Mouse (Mus musculus) embryo, embryonic 11.5 days (tissue): ENCODE measurements around the gene Crispld2.

Experiments
- DNase-seq: peaks from one replicate; pipeline ENCODE4 v3.0.0-alpha.2; 2012; ENCODE audit warnings: low read depth, low spot score

Crispld2 gene

DNA sequence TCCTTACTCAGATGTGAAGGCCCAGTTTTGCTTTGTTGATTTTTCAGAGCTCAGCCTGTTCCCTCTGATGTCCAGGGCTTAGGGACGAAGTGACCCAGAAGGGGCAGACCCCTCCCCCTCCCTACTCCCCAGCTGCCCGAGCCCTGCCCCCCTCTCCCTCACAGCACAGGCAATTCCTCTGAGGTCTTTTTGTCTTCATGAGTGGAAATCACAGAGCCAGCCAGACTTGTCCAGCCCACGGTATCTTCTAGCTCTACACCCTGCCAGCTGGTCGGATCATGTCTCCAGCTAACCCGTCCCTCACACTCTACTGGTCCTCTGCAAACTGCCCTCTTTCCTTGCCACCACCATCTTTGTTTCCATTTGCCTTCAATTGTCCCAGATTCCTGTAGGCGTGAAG lies 42.2 kb downstream of the Crispld2 start:
- DNase-seq, result no peak

DNA sequence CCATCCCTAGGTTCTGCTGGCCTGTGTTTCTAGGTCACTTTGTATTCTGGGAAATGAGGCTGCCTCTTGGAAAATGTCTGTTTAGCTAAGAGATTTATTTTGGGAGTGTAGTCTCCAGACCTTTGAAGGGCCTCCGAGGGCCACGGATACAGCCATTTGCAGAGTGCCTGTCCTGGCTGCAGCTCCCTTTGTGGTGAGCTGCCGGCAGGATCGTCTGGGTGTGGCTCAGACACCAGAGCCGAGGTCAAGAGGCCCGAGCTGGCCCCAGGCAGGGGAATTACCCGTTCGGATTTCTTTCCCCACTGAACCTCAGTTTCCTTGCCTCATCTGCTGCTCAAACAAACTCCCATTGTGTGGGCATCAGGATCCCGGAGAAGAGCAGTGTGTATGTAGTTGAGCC lies 43.9 kb downstream of the Crispld2 start:
- DNase-seq, result no peak

DNA sequence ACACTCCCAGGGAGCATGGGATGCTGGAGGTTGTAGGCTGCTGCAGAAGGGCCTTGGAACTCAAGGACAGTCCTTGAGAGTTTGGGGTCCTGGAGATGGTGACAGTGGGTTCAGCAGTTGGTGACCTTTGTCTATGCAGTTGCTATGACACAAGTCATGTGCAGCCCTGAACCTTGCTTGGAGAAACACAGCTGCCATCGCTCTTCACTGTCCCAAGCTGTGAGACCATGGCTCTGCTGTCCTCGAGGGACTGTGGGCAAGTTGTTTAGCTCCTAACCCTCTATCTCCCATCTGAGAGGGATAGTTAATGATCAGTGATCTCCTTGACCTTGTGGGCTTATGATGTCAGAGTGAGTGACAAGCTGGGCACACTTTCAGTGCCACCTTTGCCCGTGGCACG lies 44.3 kb downstream of the Crispld2 start:
- DNase-seq, result no peak

DNA sequence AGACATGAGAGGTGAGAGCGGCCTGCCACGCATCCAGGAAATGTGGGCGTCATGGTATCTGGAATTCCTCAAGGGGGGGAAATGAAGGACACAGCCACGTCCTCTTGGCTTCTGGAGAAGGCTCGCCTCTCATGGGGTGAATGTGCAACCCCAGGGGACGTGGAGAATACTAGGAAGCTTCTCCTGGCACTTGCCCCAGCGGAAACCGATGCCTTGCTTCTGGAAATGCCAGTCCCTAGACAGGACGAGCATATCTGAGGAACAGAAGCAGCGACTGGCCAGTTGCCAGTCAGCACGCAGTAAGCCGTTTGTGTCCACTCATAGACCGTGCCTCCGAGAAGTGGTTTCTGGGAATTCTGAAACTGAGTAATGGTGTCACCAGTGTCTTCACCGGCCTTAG lies 45.0 kb downstream of the Crispld2 start:
- no peak for DNase-seq

DNA sequence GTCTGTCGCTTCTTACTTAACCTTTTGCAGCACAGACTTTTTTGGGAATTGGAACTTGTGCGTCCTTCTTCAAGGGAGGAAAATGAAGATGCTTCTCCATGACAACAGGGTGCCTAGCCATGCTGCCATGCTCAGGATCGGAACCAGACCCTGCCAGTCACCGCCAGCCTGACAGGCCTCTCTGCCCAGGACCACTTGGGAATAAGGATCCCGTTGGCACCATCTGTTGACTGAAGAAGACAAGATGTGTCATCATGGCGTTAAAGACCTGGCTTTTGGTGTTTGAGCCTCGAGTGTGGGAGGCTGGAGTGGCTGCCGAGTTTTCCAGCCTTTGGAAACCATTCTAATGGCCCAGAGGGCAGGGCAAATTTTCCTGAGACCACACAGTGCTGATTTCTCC lies 45.4 kb downstream of the Crispld2 start:
- no peak for DNase-seq

DNA sequence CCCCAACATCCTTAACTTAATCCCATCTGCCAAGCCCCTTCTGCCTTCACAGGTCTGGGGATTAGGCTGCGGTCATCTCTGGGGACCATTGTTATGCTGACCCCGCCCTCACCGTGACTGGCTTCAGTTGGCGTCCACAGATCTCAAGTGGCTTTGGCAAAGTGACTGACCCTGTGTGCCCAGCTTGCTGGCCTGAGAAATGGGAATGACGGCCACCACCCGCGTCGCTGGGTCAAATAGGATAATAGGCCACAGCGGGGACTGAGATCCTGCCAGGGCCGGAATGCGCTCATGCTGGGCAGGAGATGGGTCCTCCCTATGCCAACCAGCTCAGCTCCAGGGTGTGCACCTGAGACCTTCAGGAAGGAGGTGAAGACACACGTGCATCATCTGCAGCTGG lies 46.5 kb downstream of the Crispld2 start:
- DNase-seq, result no peak

DNA sequence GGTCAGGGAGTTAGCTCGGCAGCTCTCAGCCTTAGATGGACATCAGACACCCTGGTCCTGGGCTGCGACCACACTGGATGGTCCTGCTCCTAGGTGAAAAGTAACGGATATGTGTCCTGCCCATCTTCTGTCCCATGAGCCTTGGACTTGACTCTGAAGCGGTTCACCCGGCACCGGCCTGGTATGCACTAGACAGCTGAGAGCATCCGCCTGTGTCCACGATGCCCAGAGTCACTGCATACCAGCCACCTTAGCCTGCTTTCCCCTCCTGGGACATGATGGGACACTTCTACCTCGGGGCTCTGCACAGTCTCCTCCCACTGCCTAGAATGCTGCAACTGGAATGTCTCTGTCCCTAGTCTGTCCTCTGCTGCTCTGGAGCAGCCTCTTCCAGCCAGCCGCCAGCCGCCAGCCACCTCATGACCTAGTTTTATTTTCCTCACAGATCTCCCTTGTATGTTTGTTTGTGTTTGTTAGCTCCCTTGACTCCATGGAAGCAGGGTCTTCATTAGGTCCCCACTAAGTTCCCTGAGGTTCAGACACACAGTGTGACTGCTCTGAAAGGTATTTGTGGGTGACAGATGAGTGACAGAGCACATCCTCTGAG lies 47.2 kb downstream of the Crispld2 start:
- no peak for DNase-seq

DNA sequence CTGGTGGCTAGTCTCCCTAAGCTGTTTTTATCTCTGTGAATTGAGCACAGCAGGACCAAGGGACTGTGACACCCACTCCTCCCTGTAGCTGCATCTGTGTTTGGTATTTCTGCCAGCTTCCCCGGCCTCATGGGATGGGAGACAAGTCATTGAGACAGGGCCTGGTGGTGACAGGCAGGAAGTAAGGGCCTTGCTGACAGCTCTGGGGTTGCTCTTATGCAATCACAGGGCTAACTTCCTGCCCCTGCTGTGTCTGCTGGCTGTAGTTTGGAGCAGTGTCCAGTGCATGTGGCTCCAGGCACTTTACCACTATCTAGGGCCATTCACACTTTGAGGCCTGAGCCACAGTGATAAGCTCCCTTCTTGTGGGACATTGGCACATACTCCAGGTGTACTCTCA lies 48.6 kb downstream of the Crispld2 start:
- no peak for DNase-seq

DNA sequence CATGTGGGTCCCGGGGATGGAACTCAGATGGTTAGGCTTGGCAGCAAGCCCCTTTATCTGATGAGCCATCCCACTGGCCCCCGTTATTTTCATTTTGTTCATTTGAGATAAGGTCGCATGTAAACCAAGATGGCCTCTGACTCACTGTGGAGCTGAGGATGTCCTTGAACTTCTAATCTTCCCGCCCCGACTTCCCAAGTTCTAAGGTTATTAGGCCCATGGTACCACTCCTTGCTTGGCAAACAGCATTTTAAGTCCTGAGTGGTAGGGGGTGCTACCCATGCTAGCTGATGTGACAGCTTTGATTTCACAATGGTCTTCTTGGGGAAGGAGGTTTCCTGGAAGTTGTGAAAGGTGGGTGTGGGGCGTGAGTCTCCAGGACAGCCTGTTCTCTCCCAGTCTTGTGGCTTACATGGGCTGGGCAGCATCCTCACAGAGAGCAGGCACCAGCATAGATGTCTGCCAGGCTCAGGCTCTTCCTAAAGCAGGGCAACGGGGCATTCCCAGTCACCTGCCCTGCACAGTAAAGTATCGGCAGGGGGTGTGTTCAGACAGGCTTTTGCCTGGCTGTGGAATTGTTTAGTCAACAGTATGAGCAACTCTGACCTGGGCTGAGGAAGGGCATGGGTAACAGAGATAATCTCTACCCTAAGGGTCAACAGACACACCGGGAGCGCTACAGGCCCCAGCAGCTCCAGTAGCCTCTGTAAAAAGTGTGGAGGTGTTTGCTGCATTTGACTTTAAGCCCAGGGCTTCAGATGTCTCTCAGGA lies 50.5 kb downstream of the Crispld2 start:
- DNase-seq, result no peak

DNA sequence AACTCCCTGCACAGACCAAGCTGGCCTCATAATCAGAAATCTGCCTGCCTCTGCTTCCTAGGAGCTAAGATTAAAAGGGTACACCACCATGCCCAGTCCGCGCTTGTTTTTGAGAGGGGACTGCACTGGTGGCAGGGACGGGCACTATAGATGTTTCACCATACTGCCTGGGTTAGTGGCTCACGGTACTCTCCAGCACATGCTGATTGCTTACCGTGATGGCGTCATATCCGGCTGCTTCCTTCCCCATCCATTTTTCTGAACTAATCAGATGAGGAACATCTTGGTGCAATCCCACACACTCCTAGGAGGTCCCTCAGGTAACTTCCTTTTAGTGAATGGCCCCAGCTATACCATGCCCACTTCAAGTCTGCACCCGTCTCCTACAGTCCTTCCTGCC lies 52.7 kb downstream of the Crispld2 start:
- no peak for DNase-seq

DNA sequence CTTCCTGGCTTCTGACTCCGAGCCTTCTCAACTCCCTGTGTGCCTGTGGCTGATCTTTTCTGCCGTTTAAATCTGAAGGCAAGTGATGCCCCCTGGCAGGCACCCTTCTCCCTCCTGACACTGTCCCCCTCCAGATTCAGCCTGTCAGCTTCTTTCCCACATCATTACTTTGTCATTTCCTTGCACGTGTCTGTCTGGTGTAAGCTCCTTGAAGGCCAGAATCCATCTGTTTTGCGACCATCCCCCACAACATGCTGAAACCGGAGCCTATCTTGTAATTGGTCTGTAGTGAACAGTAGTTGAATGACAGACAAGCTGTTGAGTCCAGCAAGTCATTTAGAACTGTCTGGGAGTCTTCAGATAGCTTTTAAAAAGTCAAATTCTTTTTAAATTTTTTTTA lies 53.2 kb downstream of the Crispld2 start:
- no peak for DNase-seq

DNA sequence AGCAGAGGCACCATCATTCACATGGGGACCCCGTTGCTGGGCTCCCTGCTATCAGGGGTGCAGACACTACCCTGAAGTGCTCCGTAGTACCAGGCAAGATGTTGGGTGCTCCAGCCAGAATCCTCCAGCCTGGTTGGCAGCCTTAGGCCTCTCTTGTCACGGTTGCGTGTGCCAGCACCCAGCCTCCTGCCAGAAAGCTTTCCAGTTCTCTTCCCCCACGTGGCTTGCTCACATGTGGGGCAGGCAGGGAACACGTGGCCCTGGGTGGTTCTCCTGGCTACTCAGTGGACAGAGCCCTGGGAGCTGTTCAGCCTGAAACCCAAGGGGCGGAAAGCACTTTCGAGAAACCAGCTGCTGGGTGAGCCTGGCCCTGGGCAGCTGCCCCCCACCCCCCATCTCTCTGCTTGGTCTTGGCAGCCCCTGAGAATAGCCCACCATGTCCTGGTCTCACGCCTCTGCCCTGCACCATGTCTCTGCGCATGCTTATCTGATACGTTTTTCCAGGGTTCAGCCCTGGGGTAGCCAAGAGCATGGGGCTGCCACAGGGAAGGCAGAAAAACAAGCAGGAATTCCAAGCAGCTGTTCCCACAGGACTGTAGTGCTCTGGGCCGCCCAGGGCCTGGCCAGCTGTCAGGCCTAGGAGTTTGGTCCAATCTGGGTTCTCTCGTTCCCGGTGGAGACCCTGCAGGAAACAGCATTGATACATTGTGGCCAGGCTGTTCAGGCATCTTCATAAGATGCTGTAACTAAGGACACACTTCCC lies 54.2 kb downstream of the Crispld2 start:
- DNase-seq, result no peak

DNA sequence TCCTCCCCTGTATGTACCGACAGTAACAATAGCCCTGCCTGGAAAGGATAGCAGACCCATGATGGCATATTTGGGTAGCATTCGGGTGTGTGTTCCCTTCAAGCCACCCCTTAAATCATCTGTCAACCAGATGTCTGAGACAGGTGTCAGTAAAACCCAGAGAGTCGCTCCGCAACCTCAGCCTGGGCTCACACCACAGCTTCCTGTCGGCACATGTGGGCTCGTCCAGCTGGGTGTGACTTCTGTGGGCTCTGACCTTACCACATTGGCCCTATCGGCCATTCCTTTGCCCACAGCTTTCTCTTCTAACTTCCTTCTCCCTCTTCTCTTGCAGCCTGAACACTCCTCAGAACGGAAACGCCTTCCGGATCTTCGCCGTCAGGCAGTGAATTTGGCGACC lies 57.7 kb downstream of the Crispld2 start:
- DNase-seq, result no peak

DNA sequence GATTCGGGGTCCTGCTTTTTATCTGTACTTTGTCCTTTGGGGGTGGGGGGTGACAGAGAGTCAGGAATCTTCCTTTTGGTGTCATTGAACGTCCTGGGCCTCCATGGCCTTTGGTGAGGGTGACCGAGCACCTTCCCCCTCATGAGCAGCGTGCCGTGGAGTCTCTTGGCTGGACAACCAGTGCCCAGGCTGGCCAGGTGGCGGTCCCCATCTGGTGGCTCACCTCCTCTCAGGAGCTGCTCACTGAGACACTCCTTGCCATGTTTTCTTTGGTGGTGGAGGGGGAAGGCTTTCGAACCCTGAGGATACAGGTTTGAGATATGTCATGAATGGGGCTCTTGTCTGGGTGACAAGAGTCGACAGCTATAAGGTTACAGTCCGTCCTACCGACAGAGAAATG lies 58.1 kb downstream of the Crispld2 start:
- no peak for DNase-seq

DNA sequence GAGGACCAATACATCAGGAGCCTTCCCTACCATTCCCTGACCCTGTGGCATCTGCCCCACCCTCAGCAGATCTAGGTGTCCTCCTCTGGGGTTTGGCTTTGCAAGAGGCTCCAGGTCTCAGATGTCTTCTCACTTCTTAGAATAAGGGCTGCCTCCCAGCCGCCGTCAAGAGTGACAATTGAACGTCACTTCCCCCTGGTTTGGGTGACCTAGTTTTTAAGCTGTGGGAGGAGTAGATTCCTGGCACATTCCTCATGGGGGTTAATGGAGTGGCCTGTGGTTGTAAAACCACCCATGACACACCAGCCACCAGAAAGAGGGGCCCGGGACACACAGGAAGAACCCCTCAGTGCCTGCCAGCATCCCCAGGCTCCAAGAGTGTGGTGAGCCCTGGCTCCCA lies 58.8 kb downstream of the Crispld2 start:
- DNase-seq, result no peak

DNA sequence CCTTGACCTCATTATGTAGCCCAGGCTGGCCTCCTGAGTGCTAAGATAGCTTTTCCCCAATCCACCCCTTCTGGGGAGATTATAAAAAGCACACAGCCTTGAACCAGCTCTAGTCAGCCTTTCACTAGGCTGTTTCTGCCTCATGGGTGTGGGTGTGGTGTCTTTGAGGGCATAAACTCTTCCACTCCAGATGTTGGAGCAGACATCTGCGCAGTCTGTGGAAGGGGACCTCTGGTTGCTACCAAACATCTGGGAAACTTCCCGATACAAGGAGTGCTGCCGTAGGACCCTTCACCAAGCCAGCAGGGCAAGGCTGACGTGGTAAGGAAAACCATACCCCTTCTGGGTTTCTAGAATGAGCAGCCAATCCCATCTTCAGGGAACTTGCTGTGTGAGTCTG lies 59.7 kb downstream of the Crispld2 start:
- DNase-seq, result no peak

DNA sequence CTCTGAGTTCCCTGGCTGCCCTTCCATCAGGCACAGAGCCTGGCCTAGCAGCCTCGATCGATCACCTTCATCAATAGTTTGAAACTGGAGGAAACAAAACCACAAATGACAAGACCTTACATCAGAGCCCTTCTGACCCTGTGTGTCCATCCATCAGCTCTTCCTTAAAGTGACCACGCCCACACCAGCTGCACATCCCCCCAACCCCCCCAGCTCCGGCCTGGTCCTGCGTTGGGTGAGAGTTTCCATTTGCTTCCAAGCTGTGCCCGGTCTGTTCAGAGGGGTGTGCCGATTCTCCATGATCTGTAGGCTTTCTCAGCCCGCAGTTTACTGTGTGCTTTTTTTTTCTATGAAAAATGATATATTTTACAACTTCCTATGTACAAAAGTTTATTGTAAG lies 60.1 kb downstream of the Crispld2 start:
- no peak for DNase-seq

DNA sequence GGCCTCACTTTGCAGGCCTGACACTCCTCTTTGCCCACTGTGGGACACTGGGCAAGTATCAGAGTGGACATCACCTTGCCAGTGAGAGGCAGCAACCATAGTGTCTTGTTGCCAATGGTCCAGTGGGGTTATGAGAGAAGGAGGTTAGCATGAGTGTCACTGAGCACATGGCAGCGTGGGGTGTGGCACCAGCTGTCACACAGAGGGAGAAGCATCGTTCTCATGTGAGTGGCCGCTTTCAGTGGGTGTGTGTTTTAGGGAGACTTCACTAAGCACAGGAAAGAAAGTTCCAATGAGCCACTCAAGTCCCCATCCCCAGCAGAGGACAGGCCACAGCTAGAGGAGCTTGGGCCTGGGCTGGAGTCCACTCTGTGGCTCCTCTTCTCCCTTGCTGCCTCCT lies 62.6 kb downstream of the Crispld2 start:
- DNase-seq, result no peak

DNA sequence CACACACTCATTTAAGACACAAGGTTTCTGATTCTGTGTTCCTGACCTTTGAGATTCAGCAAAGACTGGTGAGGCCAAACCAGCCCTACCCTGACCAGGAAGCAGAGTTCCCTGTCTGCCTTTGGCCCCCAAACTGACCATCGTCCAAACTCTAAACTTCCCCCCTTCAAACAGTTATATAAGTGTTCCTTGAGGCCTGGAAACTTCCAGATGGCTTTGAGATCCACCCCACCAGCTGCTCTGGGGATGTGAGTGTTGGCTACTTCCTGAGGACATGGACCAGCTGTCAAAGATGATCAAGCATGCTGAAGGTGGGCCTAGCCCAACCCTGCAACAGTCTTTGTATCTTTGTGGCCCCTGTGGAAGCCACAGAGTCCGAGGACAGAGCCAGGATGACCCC lies 64.8 kb downstream of the Crispld2 start:
- no peak for DNase-seq

DNA sequence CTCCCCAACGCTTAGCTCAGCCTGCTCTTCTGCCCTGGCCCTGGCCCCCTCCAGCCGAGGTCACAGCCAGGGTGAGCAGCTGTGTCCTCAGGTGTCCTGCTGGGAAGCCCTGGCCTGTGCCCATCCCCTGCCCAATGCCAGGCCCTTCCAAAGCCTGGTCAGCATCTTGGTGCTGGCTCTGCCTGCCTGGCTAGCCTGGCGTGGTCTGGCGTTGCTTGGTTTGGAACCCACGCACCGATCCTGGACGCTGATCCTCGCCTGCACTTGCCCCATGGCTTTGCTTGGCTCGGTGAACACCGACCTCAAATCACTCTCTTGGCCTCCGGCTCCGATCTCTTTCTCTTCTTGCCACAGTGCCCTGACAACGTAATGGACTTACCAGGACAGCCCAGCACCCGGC lies 70.5 kb downstream of the Crispld2 start:
- DNase-seq, result no peak

DNA sequence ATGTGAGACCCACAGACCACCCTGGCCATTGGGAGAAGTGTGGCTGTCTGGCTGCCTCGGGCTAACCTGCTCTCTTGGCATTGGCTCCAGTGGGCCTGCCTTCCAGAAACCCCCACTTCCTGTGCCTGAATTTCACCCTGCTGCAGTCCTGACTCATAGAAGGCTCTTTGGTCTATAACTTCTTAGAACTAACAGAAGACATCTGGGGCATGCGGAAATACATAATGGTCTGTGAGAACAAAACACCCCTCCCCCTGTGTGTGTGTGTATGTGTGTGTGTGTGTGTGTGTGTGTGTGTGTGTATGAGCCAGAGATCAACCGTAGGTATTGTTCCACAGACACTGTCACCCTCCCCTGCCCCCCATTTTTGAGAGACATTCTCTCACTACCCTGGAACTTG lies 71.1 kb downstream of the Crispld2 start:
- no peak for DNase-seq

DNA sequence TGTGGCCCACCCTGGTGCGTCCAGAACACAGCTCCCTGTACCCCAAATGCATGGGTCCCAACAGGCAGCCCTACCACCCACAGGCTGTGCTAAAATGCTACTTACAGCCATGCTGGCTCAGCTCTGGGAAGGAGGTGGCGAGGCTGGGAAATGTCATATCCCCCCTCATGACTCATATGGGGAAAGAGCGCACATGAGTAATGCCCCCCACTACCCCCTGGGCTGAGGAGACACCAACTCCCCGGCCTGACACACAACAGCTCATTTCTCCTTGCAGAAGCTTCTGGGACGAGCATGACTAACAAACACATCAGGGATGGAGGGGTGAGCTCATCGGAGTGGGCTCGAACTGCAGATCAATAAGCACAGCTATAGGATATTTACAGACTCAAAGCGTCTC lies 73.4 kb downstream of the Crispld2 start:
- no peak for DNase-seq

DNA sequence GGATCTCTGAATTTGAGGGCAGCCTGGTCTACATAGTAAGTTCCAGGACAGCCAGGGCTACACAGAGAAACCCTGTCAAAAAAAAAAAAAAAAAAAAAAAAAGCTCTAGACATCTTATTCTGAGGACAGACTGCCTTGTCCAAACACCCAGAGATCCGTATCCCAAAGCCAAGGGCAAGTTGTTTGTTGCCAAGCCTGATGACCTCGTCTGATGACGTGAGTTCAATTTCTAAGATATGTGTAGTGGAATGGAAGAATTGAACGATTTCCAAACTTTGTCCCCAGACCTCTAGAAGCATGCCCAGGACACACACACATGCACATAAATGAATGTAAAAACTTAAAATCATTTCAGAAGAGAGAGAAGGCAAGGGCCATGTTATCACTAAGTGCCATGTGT lies 74.0 kb downstream of the Crispld2 start:
- DNase-seq, result no peak
